Comparison of ENCODE assay signal across 10 mouse cellular contexts in the genomic region with DNA sequence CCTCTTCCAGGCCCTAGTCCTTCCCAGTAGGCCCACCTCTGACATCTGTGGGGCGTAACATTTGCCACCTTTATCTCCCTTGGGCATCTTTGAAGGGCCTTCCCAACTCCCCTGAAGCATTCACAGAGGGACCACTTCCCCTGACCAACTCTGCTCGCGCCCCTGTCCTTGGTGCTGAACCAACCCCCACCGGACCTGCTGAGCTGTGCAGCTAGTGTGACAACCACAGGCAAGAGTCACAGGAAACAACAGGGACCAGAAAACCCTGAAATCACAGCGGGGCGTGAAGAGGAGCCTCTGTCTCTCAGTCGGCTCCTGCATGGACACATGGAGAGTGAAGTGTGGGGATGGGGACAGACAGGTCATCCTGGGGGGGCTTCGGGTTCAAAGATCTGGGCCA. TPM values are rescaled to one million over a fixed set of nuclear protein-coding genes. Genes with fewer than 3 reads are reported as not detected.
DNase-seq lines count a peak whose midpoint lies in the region; ATAC-seq lines count a peak whose summit lies in the region.
"Had no signal": no experiment of that assay in that cellular context is flagged by ENCODE, and none has a peak within 500 bp of the region (broad histone marks: within the 10 kb centered on the region; RNA-seq: fewer than 3 reads in every experiment).

No protein-coding gene starts in this region.

- H3K9me3 ChIP-seq in liver, embryonic 11.5 days (ENCODE audit: control insufficient read depth, low read length): no peaks in the 10 kb centered on the region
- H3K9me3 ChIP-seq: embryonic facial prominence, embryonic 12.5 days; lung, embryonic 15.5 days had no signal

- H3K36me3 ChIP-seq in liver, embryonic 11.5 days (ENCODE audit: control insufficient read depth, insufficient read depth, low read length): no peaks in the 10 kb centered on the region
- H3K36me3 ChIP-seq: embryonic facial prominence, embryonic 12.5 days; lung, embryonic 15.5 days had no signal

- no peak overlapping the region for H3K4me2 ChIP-seq in liver, embryonic 11.5 days
- H3K4me2 ChIP-seq: embryonic facial prominence, embryonic 12.5 days; lung, embryonic 15.5 days had no signal

- no peak overlapping the region for H3K9ac ChIP-seq in liver, embryonic 11.5 days (ENCODE audit: low read depth, low read length)
- H3K9ac ChIP-seq: embryonic facial prominence, embryonic 12.5 days; lung, embryonic 15.5 days had no signal

- no peak for ATAC-seq in liver, embryonic 11.5 days (replicated peaks; ENCODE audit: low FRiP score)

- no peaks in the 10 kb centered on the region for H3K4me1 ChIP-seq in liver, embryonic 11.5 days (replicated peaks; ENCODE audit: control insufficient read depth, insufficient read depth, low read length)

- no peak overlapping the region for H3K4me3 ChIP-seq in liver, embryonic 11.5 days (ENCODE audit: low read depth, low read length)
- H3K4me3 ChIP-seq: embryonic facial prominence, embryonic 12.5 days; lung, embryonic 15.5 days had no signal

- WGBS in liver, embryonic 11.5 days: 10% methylated on average over 8 of the region's 8 CpGs

- H3K27me3 ChIP-seq in liver, embryonic 11.5 days (replicated peaks; ENCODE audit: control insufficient read depth, insufficient read depth, low read length): peaks cover 24% of the 10 kb centered on the region

- peak; percentile 64 for DNase-seq in adrenal gland, postnatal 10 days
- DNase-seq in adrenal gland, adult 18-20 months (ENCODE audit: low spot score in 2 of 2): no peak
- DNase-seq in kidney, postnatal 10 days: peak; percentile 79
- no peak for DNase-seq in kidney, adult 8-10 months
- DNase-seq in R1 (ENCODE audit: low read depth, low spot score): peak; percentile 56
- peak; percentile 65 for DNase-seq in liver, embryonic 11.5 days (ENCODE audit: low spot score)
- DNase-seq in right cerebral cortex, postnatal 10 days (ENCODE audit: low spot score in 2 of 2): no peak
- DNase-seq in c-Kit-positive CD71-positive TER-119-positive erythroid progenitor cells, embryonic 14.5 days (ENCODE audit: low spot score): no peak

- H3K27ac ChIP-seq in liver, embryonic 11.5 days (ENCODE audit: low read depth, low read length): no peak overlapping the region
- H3K27ac ChIP-seq: embryonic facial prominence, embryonic 12.5 days; lung, embryonic 15.5 days had no signal

RNA-seq across cellular contexts. Expression of gene Sgsm1, which starts 18.4 kb away (rescaled TPM):
- total RNA-seq in adrenal gland, postnatal 10 days (2021): 10 to 100 TPM in 1 of 2 experiments, 1 to 10 TPM in 1; 9.0 to 10.5 TPM
- 10 to 100 TPM in 1 of 2 experiments, 1 to 10 TPM in 1; 8.8 to 12.2 TPM for total RNA-seq in adrenal gland, adult 18-20 months (2021)
- polyA plus RNA-seq in liver, embryonic 11.5 days (2014; fragmentation: Nextera tagmentation; extraction: Ambion mirVana): 4.9 TPM in 2 replicates

Comparison
In these comparisons a context has a peak if more than half of its experiments do, and no peak if none do; other contexts are left out.
1. DNase-seq: peak in adrenal gland, postnatal 10 days (single experiment), kidney, postnatal 10 days (single experiment), R1 (single experiment) and liver, embryonic 11.5 days (single experiment); none in adrenal gland, adult 18-20 months (0 of 2), kidney, adult 8-10 months (0 of 2), right cerebral cortex, postnatal 10 days (0 of 2) and c-Kit-positive CD71-positive TER-119-positive erythroid progenitor cells, embryonic 14.5 days (single experiment).